Mouse (Mus musculus) CH12.LX (cell line): ENCODE data around the gene Pde11a. TPM values are rescaled to one million over a fixed set of nuclear protein-coding genes. Genes with fewer than 3 reads are reported as not detected.

ENCODE experiments used
- DNase-seq: peaks from one replicate; pipeline ENCODE4 v3.0.0-alpha.2; 2013; ENCODE audit errors: extremely low read depth
- H3K27ac ChIP-seq: 2 replicates; pipeline ENCODE4 v1.5.1; 2012; ENCODE audit warnings: low read depth, mild to moderate bottlenecking, control low read depth, moderate library complexity; ENCODE audit not compliant: insufficient read depth
- H3K27me3 ChIP-seq: replicated peaks from 2 replicates; pipeline ENCODE3; 2012; ENCODE audit warnings: inconsistent platforms
- H3K36me3 ChIP-seq, 2 experiments: replicated peaks in 1 of 2; 2 replicates each; pipeline versions ENCODE3 to v1.6.1; 2012; ENCODE audit warnings: inconsistent platforms in 1 of 2, low read length in 1 of 2, mild to moderate bottlenecking in 1 of 2, mixed read lengths in 1 of 2, moderate library complexity in 1 of 2; ENCODE audit not compliant: control insufficient read depth in 1 of 2, insufficient read depth in 1 of 2
- H3K4me1 ChIP-seq, 2 experiments: 2 replicates each; pipeline ENCODE4 v1.6.1; 2012; ENCODE audit warnings: inconsistent platforms in 1 of 2, moderate library complexity in 1 of 2; ENCODE audit not compliant: insufficient read depth in 2 of 2, control insufficient read depth in 1 of 2
- H3K4me2 ChIP-seq: 2 replicates; pipeline ENCODE4 v1.6.1; 2012; ENCODE audit warnings: low read depth, mild to moderate bottlenecking, control low read depth; ENCODE audit not compliant: poor library complexity, insufficient read depth, severe bottlenecking
- H3K4me3 ChIP-seq, 3 experiments: fragments of 150-350 bp in 1 of 3; sonication (generic) in 1 of 3; replicated peaks in 1 of 3; 2 replicates each; pipeline versions ENCODE3 to v1.5.1; 2011 to 2012; ENCODE audit warnings: low read depth in 2 of 3, low read length in 2 of 3, mild to moderate bottlenecking in 2 of 3, moderate library complexity in 2 of 3, control low read depth in 1 of 3, improper control_type of control experiment in 1 of 3, inconsistent platforms in 1 of 3, mixed read lengths in 1 of 3; ENCODE audit not compliant: poor library complexity in 1 of 3
- H3K79me2 ChIP-seq: replicated peaks from 2 replicates; pipeline ENCODE4 v1.6.1; 2012; ENCODE audit warnings: mild to moderate bottlenecking, moderate library complexity; ENCODE audit not compliant: control insufficient read depth, poor library complexity, insufficient read depth, severe bottlenecking; ENCODE audit errors: extremely low read depth
- H3K9ac ChIP-seq: 2 replicates; pipeline ENCODE4 v1.6.1; 2012; ENCODE audit warnings: low read depth, mild to moderate bottlenecking, control low read depth, moderate library complexity; ENCODE audit not compliant: insufficient read depth
- H3K9me3 ChIP-seq: replicated peaks from 2 replicates; pipeline ENCODE3; 2012; ENCODE audit warnings: low read length, inconsistent platforms, mixed read lengths
- BHLHE40 ChIP-seq: IDR thresholded peaks from 2 replicates; pipeline ENCODE4 v1.6.1; 2011; ENCODE audit warnings: mild to moderate bottlenecking, low read depth, low read length, improper control_type of control experiment
- CHD2 ChIP-seq: IDR thresholded peaks from 2 replicates; pipeline ENCODE4 v1.6.1; 2011; ENCODE audit warnings: low read length, improper control_type of control experiment
- CTCF ChIP-seq, 2 experiments: IDR thresholded peaks in 1 of 2; conservative IDR thresholded peaks in 1 of 2; 2 replicates each; pipeline ENCODE4 v1.5.1; 2011 to 2012; ENCODE audit warnings: low read depth in 2 of 2, low read length in 2 of 2, improper control_type of control experiment in 1 of 2, inconsistent platforms in 1 of 2, mild to moderate bottlenecking in 1 of 2, moderate library complexity in 1 of 2
- E2F4 ChIP-seq: IDR thresholded peaks from 2 replicates; pipeline ENCODE4 v1.6.1; 2011; ENCODE audit warnings: low read depth, low read length, improper control_type of control experiment; ENCODE audit not compliant: insufficient replicate concordance
- ELF1 ChIP-seq: IDR thresholded peaks from 2 replicates; pipeline ENCODE4 v1.6.1; 2014; ENCODE audit warnings: low read depth, mild to moderate bottlenecking, inconsistent platforms, low read length, improper control_type of control experiment
- EP300 ChIP-seq: IDR thresholded peaks from 2 replicates; pipeline ENCODE4 v1.6.1; 2011; ENCODE audit warnings: low read length, improper control_type of control experiment
- IRF4 ChIP-seq: IDR thresholded peaks from 2 replicates; pipeline ENCODE4 v1.6.1; 2014; ENCODE audit warnings: low read depth, mild to moderate bottlenecking, inconsistent platforms, low read length, improper control_type of control experiment
- JUN ChIP-seq: IDR thresholded peaks from 2 replicates; pipeline ENCODE4 v1.6.1; 2011; ENCODE audit warnings: low read depth, mild to moderate bottlenecking, low read length, improper control_type of control experiment, moderate library complexity; ENCODE audit not compliant: insufficient read depth
- KAT2A ChIP-seq: IDR thresholded peaks from 2 replicates; pipeline ENCODE4 v1.6.1; 2012; ENCODE audit warnings: low read length, improper control_type of control experiment, inconsistent platforms; ENCODE audit not compliant: insufficient replicate concordance
- MAFK ChIP-seq: IDR thresholded peaks from 2 replicates; pipeline ENCODE4 v1.6.1; 2011; ENCODE audit warnings: low read length, improper control_type of control experiment; ENCODE audit not compliant: insufficient replicate concordance
- MEF2A ChIP-seq: IDR thresholded peaks from 2 replicates; pipeline ENCODE4 v1.6.1; 2014; ENCODE audit warnings: low read depth, mild to moderate bottlenecking, inconsistent platforms, low read length, improper control_type of control experiment, borderline replicate concordance
- MXI1 ChIP-seq: IDR thresholded peaks from 2 replicates; pipeline ENCODE4 v1.6.1; 2011; ENCODE audit warnings: mild to moderate bottlenecking, low read depth, low read length, improper control_type of control experiment
- MYC ChIP-seq: IDR thresholded peaks from 2 replicates; pipeline ENCODE4 v1.6.1; 2011; ENCODE audit warnings: low read depth, mild to moderate bottlenecking, improper control_type of control experiment, low read length
- NELFE ChIP-seq: IDR thresholded peaks from 2 replicates; pipeline ENCODE4 v1.6.1; 2011; ENCODE audit warnings: low read depth, low read length, improper control_type of control experiment
- POLR2A ChIP-seq: IDR thresholded peaks from 2 replicates; pipeline ENCODE4 v1.6.1; 2011; ENCODE audit warnings: low read depth, mild to moderate bottlenecking, improper control_type of control experiment, low read length
- POLR2AphosphoS2 ChIP-seq: IDR thresholded peaks from 2 replicates; pipeline ENCODE4 v1.6.1; 2011; ENCODE audit warnings: low read depth, low read length, improper control_type of control experiment
- RAD21 ChIP-seq: IDR thresholded peaks from 2 replicates; pipeline ENCODE4 v1.6.1; 2011; ENCODE audit warnings: low read depth, mild to moderate bottlenecking, low read length, improper control_type of control experiment, moderate library complexity
- SIN3A ChIP-seq: IDR thresholded peaks from 2 replicates; pipeline ENCODE4 v1.6.1; 2012; ENCODE audit warnings: low read length, improper control_type of control experiment, inconsistent platforms
- SMC3 ChIP-seq: IDR thresholded peaks from 2 replicates; pipeline ENCODE4 v1.6.1; 2011; ENCODE audit warnings: low read depth, low read length, improper control_type of control experiment
- TBP ChIP-seq: conservative IDR thresholded peaks from 2 replicates; pipeline ENCODE4 v1.6.1; 2011; ENCODE audit warnings: low read depth, low read length, improper control_type of control experiment
- TCF12 ChIP-seq: IDR thresholded peaks from 2 replicates; pipeline ENCODE4 v1.6.1; 2014; ENCODE audit warnings: low read depth, mild to moderate bottlenecking, inconsistent platforms, low read length, improper control_type of control experiment
- UBTF ChIP-seq: IDR thresholded peaks from 2 replicates; pipeline ENCODE4 v1.6.1; 2012; ENCODE audit warnings: low read depth, mild to moderate bottlenecking, inconsistent platforms, low read length, improper control_type of control experiment, moderate library complexity
- USF1 ChIP-seq: IDR thresholded peaks from 2 replicates; pipeline ENCODE4 v1.6.1; 2014; ENCODE audit warnings: low read depth, mild to moderate bottlenecking, inconsistent platforms, low read length, improper control_type of control experiment
- ZKSCAN1 ChIP-seq: IDR thresholded peaks from 2 replicates; pipeline ENCODE4 v1.6.1; 2012; ENCODE audit warnings: low read depth, inconsistent platforms, low read length, improper control_type of control experiment, borderline replicate concordance
- ZMIZ1 ChIP-seq: IDR thresholded peaks from 2 replicates; pipeline ENCODE4 v1.6.1; 2012; ENCODE audit warnings: low read depth, mild to moderate bottlenecking, inconsistent platforms, low read length, improper control_type of control experiment
- ZNF384 ChIP-seq: IDR thresholded peaks from 2 replicates; pipeline ENCODE4 v1.6.1; 2012; ENCODE audit warnings: low read depth, low read length, improper control_type of control experiment, inconsistent platforms
- dilution Hi-C: fragments of 300-500 bp; cut with MboI; formaldehyde crosslinking; loops from 2 replicates; pipeline ENCODE4 v1.14.3; 2020; ENCODE audit warnings: low sequenced_read_pairs; ENCODE audit not compliant: extremely low pct_unique_long_range_greater_than_20kb, extremely low pct_ligation_motif_present
- in situ Hi-C: fragments of 300-500 bp; cut with MboI; formaldehyde crosslinking; loops from 3 replicates; pipeline ENCODE4 v1.14.3; 2019; ENCODE audit warnings: low sequenced_read_pairs, low pct_ligation_motif_present, low pct_unique_long_range_greater_than_20kb, mixed read lengths
- polyA plus RNA-seq: library from polyadenylated mRNA; unstranded; fragments of >175 nt; gene quantifications from 2 replicates; pipeline ENCODE4 v1.2.1, GENCODE M21; 2012; ENCODE audit warnings: low read depth; ENCODE audit not compliant: insufficient read length
- total RNA-seq, 2 experiments: library from RNA; depleted of rRNA; stranded (reverse); fragments of 300-350 nt in 1 of 2; fragments of >200 nt in 1 of 2; gene quantifications; 2 replicates each; pipeline ENCODE4 v1.2.3; 2012 to 2014

Pde11a gene
- total and polyA plus RNA-seq, 3 experiments = 0.14 to 0.38 (median 0.21) TPM

DNA sequence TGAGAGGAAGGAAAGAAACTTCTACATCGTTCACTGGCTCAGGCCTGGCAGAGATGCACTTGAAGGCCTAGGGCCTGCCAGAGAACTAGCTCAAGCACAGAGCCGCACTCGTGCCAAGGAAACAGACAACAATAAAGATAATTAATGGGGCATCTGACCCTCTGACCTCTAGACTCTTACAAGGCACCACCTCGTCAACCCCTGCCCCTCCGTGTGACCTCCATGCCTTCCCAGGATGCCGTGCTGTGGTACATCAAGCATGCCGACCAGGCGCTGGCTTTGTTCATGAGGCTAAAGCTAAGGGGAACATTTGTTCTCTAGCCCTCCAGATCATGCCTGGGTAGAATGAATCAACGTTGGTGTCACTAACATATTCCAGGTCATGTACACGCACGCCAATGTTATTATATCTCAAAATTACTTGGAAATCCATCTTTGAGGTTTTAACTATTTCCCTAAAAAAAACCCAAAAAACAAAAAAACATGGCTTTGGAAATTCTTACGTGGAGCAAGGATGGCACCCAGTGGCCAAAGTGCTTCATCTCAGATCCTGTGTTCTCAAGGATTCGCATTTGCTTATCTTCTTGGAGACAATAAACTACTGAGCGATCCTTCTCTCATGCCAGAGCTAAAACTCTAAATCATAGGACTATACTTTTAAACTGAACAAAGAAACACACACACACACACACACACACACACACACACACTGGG is 236.5 kb downstream of the Pde11a start:
- dilution Hi-C loops = no loop called here
- Histone ChIP-seq H3K9ac (no peak overlapping the region), H3K4me2 (no peak overlapping the region), H3K27ac (no peak overlapping the region), H3K36me3 (no peaks in the 10 kb centered on the region), H3K4me3 (no peak overlapping the region), H3K27me3 (no peaks in the 10 kb centered on the region), H3K9me3 (no peaks in the 10 kb centered on the region), H3K4me1 (no peaks in the 10 kb centered on the region), H3K79me2 (no peaks in the 10 kb centered on the region)
- DNase-seq = no peak
- in situ Hi-C loops = loop anchor here (10.0 kb wide), 1 partner anchor 117 kb away; the partner anchor contains the start of gene Ttc30a1
- TF ChIP-seq ZNF384 (peak; percentile 76), CHD2 (no peak), UBTF (no peak), SMC3 (peak; percentile 39), KAT2A (no peak), ZMIZ1 (no peak), POLR2A (no peak), RAD21 (peak; percentile 63), CTCF (conservative IDR thresholded peaks at IDR 0.05 in 1 of 2, IDR thresholded peaks at IDR 0.05 in 1 of 2; ENCODE audit: low read depth in 2 of 2, low read length in 2 of 2) (peak in 1 of 2 experiments; percentile 61; a peak in 2 of 4 replicates)

DNA sequence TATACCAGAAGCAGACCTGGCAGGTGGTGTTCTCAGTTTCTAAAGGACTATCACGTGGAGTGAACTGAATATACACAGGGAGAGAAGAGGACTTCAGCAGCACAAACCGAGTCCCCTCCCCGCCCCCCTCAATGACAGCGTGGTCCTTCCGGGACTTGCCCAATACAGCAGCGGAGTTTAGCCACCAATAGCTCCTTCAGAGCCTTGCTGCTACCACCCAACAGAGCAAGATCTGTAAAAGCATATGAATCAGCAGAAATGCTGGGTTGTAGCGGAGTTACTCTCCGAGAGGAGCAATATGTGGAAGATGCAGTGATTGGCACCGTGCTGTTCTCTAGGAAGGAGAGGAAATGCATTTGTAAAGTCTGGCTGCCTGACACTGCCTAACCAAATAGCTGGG is 238.0 kb downstream of the Pde11a start:
- Histone ChIP-seq H3K79me2 (no peaks in the 10 kb centered on the region), H3K27me3 (no peaks in the 10 kb centered on the region), H3K4me2 (no peak overlapping the region), H3K4me3 (no peak overlapping the region), H3K36me3 (no peaks in the 10 kb centered on the region), H3K27ac (no peak overlapping the region), H3K4me1 (no peaks in the 10 kb centered on the region), H3K9ac (no peak overlapping the region), H3K9me3 (no peaks in the 10 kb centered on the region)
- dilution Hi-C loops = no loop called here
- DNase-seq = no peak
- in situ Hi-C loops = loop anchor here (10.0 kb wide), 1 partner anchor 116 kb away; the partner anchor contains the start of gene Ttc30a1
- no peak for TF ChIP-seq MEF2A
- TF ChIP-seq POLR2AphosphoS2 = no peak
- TF ChIP-seq MXI1 = no peak
- TF ChIP-seq MAFK = no peak
- no peak for TF ChIP-seq JUN
- no peak for TF ChIP-seq ZKSCAN1
- TF ChIP-seq USF1 = no peak
- TF ChIP-seq ZMIZ1 = no peak
- TF ChIP-seq TBP = no peak
- no peak for TF ChIP-seq EP300
- TF ChIP-seq NELFE = no peak
- TF ChIP-seq IRF4 = no peak
- no peak for TF ChIP-seq E2F4
- TF ChIP-seq MYC = no peak
- no peak for TF ChIP-seq TCF12
- TF ChIP-seq ELF1 = no peak
- no peak for TF ChIP-seq BHLHE40
- no peak for TF ChIP-seq RAD21
- TF ChIP-seq SIN3A = no peak
- TF ChIP-seq UBTF = no peak
